Mouse (Mus musculus) cerebellum, postnatal 10 days (tissue): ENCODE data around the gene Pou2f2.

Source experiments
- DNase-seq, 2 experiments: peaks; one replicate each; pipeline ENCODE4 v3.0.0; 2021; ENCODE audit warnings: mixed read lengths in 2 of 2

Gene Pou2f2

DNA sequence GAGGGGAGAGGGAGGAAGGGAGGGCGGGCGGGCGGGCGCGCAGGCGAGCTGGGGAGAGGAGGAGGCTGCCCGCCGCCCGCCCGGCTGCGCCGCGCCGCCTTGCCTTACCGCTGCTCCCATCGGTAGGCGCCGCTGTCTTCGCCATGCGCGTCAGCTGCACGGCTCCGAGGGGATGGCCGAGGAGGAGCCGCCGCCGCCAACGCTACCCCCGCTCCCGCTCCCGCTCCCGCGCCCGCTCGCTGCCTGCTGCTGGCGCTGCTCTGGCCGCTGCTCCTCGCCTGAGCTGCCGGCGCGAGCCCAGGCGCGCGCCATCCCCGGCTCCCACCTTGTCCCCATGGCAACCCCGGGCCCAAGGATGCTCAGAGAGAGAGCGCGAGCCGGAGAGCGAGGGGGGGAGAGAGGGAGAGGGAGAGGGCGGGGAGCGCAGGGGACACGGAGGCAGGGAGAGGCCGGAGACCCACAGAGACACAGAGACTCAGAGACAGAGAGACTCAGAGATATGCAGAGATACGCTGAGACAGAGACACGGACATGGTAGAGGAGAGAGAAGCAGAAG lies at the start of gene Pou2f2:
TSS of gene Pou2f2 (minus strand) at position 121 of the 556 bp plus-strand sequence.
- peak; percentile 92 to 95 for DNase-seq

DNA sequence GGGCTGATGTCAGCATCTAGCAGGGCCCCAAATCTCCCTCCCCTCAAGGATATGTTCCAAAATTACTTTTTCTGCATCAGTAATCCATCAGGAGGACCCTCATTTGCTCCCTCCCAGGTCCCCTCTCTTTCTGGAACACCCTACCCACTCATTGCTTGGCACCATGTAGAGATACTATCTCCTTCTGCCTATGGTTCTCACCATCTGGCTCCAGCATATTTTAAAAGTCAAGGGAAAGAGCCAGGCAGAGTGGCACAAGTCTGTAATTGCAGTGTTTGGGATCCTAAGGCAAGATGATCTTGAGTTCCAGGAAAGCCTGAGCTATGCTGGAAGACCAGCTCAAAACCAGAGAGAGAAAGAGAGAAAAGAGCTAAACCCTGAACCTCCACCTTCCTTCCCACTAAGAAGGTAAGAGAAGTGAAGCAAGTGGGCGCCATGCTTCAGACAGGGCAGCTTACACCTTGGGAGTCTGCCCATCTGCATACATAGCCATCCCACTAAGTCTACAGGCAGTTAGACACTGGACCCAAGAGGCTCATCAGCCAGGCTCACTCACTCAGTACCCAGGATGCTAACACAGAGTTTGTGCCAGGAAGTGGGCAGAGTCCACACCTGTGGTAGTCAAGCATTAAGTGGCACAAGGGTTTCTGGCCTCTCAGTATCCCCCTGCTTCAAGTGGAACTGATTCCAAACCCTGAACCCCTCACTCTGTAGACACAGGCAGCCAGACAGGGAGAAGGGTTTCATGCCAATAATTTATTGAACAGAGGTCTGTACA lies 48.2 kb upstream of the Pou2f2 start:
- DNase-seq, result no peak

DNA sequence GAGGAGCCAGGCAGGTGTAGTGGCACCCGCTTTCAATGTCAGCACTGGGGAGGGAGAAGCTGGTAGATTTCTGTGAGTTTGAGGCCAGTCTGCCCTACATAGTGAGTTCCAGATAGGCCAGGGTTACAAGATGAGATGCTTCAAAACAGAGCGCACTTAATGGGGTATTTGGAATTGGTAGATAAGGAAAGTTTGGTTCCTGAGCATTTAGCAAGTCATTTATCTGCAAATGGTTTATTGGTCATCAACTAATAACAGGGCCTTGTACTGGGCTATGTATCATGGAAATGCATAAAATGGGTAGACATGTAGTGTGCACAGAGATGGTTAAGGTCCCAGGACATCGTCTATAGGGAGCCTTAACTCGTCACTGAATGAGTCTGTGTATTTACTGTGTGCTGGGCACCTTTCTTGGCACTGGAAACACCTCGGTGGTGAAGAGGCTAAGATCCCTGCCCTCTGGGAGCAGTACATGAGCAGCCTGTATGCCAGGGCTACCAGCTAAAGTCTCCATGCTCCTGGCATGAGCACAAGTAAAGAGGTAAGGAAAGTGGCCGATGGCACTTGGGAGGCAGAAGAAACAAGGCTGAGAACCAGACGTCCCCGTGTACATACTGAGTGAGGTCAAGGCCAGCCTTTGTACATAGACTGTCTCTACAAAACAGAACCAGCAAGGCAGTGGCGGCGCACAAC lies 42.9 kb upstream of the Pou2f2 start:
- DNase-seq, result no peak

DNA sequence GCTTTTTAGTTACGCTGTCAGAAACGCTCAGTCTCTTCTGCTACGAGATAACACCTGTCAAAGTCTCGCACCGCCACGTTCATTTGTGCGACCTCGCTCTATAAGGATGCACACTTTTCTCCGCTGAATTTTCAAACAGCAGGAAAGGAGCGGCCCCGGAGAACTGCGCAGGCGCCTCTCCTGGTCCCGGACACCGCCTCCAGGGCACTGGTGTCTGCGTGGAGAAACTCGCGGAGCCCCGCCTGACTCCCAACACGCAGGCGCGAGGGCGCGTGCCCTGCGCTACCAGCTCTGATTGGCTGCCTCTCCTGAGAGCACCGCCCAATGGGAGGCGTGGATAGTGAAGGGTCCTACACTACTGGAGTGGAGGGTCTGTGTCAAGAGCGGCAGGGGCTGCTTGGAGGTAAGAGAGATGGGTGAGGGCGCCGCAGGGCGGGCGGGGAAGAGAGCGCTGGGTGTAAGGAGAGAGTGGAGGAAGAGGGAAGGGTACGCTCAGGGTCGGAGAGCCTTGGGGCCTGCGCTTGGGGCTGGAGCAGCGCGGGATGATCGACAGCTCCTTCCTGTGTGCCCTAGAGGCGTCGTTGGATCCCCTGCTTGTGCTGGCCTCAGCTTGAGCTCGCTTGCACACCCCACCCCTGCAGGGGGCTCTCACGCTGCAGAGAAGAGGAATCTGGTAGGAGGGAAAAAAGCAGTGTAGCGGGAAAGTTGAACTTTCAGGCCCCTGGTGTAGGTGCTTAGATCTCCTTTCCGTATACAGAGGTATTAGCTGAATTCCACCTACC lies 41.8 kb upstream of the Pou2f2 start, which contains the start of gene Zfp526:
TSS of gene Zfp526 (plus strand) at position 324 of the 782 bp plus-strand sequence.
- DNase-seq, result peak; percentile 97 to 99

DNA sequence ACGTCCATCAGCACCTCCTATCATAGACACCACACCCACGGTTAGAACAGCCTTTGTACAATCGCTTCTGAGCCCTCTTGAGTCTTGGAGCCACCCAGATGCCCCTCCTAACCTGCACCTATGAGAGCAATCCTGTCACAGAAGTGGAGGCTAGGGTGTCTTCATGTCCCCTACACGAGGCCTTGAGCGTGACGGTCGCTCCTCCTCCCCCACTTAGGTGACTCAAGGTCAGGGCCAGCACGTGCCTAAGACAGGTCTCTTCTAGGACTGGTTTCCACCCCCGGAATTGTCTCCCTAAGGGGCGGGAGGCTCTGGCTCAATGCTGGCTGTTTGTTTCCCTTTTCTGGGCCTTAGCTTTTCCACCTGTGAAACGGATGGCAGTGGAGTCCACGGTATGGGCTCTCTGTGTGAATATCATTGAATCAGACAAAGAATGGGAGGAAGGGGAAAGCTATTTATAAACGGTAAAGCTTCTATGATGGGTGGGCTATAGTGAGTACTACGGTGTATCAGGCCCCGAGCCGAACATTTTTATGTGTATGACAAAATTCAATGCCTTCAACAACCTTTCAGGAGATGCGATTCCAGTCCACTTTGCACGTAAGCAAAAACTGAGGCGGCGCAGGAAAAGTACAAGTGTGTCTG lies 41.1 kb upstream of the Pou2f2 start, which contains the start of gene Dedd2:
TSS of gene Dedd2 (minus strand) at position 159 of the 645 bp plus-strand sequence.
- DNase-seq, result peak; percentile 42 to 47

DNA sequence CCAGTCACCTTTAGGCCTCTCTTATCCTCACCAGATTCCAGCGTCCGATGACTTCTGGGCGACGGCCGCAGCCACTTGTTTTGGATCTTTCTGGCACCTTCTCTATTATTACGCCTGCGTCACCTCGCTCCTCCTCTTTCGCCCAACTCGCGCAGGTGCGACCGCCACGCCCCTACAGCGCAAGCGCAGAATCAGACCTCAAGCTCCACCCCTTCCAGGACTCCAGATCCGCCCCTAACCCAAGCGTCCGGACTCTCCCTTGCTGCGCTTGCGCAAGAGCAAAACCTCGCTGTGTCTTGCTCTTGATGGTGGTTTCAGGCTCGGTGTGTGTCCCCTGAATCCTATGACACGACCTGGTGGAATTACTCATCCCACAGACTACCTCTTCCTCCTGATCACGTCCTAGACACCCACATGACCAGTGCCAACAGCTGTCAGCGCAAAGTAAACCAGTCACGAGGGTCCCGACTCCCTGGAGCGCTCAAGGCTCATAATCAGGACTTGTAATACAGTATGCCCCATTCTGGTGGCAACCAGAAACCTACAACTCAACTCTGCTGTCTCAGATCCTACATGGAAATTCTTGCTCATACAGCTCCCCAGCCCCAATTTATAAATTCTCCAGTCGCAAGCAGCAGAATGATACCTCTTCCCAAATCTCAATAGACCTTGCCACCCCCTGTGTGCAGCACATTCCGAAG lies 40.4 kb upstream of the Pou2f2 start:
- DNase-seq, result peak; percentile 96 to 98

DNA sequence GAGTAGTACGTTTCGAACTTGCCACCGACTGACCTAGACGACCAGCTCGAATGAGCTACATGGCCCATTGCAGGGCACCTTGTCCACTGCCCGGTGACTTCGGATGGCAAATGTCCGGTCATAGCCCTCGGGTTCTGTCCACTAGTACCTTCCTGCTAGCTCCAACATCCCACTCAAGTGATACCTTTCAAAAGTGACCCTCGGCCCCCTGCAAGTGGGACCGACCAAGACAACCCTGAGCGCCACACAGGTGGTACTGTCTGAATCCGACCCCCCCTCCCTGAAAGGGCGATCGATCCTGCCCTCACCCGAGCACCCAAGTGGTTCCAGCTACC lies 39.9 kb upstream of the Pou2f2 start:
- DNase-seq, result no peak

DNA sequence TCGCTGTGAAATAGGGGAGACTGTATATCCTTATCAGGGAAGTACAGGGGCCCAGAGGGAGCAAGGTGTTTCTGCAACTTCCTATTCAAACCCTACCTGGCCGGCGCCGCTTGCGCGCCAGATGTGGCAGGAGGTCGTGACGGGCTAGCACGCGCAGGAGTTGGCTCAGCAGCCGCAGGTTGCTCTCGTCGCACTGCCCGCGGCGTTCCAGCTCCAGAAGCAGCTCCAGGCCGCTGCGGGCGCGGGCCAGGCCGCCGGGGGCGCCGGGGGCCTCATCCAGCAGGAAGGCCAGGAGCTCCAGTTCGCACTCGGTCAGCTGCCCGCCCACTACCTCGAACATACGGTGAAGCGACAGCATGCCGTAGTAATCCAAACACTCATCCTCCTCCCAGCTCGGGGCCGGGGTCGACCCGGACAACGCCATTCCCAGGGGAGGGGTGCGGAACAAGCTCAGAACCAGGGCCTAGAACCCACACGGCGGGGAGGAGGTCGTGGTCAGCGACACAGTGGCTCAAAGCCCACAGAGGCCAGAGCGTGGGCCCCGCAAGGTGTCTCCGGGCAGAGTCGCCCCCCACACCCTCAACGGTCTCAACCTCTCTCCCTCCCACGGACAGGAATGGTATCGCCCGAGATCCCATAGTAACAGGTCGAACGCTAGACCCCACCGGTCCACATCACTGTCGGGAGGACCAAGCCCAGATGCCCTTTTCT lies 39.3 kb upstream of the Pou2f2 start:
- peak; percentile 86 to 88 for DNase-seq

DNA sequence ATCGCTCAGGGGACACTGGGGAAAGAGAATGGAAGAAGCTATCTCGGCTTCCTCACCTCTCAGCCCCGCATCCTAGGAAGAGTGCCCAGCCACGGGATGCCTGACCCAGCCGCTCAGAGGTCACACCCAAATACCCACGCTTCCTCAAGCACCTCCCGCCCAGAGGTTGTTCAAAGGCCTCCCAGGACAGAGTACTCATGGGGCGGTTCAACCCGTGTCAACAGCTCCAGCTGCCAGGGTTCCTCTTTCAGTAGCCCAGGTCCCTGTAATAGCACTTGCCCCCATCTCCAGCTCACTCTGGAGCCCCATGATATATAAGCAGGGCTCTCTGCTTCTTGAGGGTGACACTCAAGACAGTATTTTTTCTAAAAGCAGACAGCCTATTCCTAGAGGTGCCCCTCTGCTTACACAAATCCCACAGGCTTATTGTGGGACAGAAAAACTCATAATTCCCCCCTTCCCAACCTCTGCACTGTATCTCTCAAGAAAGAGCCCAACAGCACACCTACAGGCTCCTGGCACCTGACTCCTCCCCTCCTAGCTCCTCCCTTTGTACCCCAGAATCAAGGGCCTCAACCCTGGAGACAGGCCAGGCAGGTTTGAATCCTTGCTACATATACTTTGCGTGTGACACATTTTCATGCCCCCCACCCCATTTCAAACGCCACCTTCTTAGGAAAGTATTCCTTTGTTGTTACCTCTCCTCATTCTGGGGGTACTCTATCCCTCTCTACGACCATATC lies 38.3 kb upstream of the Pou2f2 start:
- DNase-seq, result no peak

DNA sequence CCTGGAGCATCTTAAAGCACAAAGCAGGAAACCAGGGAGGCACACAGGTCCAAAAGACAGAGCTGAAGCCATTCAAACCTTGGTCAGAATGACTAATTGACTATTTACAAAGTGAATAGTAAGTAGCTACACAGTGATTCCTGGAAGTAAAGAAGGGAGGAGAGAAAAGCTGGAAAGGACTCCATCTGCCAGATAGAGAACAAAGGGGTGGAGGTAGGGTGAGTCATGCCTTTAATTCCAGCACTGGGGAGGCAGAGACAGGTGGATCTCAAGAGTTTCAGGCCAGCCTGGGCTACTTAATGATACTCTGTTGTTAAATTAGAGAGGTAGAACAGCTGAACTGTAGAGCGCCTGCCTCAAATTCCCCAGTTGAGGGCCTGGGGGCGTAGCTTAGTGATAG lies 34.6 kb upstream of the Pou2f2 start:
- DNase-seq, result no peak

DNA sequence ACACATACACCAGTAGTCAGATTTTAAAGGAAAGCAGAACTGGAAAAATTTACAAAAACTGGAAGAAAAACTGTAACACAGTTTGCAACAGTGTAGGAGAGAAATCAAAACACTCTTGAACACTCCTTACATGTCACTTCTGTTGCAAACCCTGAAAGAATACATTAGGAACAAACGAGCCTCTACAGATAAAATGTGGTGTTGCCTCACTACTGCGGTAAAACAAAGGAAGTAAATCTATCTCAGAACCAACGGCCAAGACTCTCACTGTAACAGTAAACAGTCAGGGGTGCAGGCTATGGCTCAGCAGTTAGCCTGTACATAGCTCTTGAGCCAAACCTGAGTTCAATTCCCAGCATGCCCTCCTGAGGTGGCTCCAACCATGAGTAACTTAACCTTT lies 33.6 kb upstream of the Pou2f2 start:
- no peak for DNase-seq

DNA sequence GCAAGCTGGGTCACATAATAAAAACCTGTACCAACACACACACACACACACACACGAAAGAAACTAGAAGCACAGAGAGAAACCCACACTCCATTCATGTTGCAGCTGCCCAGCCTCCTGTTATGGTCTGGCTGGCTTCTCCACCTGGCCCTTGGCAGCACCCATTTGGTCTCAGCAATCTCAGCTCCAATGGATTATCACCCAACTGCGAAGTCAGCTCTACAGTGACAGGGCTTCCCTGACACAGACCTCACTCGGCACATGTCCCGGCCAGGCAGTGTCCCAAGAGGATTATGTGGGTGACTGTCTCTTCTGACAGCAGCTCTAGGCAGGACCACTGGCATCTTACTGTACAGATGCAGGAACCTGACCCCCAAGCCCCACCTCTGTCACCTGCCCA lies 31.0 kb upstream of the Pou2f2 start:
- no peak for DNase-seq

DNA sequence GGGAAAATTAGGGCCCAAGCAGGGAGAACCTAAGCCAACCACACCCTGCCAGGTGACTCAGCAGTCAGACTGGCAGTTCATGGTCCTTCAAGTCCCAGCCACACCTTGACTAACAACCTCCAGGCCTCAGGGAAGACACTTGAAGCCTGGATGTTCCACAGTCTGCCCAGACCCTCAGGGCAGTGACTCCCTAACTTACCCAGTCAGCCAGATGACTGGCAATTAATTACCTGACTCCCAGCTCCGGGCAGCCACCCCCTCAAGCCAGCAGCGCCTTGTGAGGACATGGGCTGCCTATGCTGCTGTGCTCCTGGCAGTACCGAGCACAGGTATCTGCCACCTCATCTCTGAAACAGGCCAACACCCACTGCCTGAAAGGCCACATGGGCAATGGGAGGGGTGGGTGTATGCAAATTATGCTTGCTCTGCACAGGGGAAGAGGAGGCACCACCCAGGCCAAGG lies 29.7 kb upstream of the Pou2f2 start:
- no peak for DNase-seq

DNA sequence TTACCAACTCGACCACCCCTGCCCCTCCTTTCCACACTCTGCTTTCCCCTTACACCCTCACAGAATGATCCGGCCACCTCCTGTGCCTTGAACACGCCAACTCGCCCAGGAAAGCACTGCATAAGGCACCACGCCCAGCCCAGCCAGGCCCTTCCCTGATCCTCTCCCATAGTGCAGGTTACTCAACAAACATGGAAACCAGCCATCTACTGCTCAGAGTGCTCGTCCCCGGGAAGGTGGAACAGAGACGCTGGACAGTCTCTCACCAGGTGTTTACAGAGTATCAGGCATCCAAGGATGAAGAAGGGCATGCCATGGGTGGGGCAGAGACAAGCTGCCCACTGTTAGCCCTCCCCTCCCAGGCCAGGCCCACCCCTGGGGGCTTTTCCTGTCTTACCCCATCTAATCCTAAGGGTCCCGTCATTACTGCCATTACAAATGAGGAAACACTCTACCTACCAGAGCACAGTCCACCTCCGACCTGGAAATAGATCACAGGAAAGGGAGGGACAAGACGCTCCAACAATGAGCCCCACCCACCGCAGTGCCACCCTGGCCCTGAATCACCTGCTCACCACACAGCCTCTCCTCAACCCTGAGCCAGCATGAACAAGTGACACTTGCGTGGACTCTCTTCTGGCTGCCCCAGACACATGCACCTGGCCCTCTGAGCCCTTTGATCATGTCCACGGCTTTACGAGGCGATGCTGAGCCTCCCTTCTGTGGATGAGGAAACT lies 26.7 kb upstream of the Pou2f2 start:
- DNase-seq, result peak; percentile 71 to 75

DNA sequence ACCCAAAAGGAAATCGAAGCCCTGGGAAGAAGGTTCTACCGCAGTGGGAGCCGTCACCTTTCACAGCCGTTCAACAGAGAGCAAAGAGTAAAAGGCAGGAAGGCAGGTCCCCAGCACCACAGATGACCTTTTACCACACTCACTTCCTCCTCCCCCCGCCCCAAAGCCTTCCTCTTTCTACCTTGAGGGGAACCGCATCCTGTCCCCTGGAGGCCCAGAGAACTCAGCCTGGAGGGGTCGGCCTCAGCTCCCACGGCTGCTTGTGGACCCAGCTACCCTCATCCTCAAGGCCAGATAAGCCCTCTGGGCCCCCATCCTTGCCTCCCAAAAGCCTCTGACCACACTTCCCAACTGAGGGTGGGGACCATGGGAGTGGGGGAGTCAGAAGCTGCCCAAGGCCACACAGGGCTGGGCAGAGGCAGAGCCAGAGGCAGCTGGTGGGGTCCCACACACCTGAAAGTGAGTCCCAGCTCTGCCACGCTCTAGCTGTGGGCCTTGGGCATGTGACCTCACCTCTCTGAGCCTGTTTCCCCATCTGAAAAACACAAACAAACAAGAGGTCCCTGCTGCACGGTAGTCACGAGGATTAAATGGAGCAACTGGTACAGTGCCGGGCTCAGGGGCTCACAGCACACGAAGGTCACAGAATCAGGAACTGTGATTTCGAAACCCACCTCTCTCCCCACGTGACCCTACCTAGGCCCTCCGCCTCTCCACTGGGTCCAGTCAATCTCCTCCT lies 26.0 kb upstream of the Pou2f2 start:
- DNase-seq, result no peak

DNA sequence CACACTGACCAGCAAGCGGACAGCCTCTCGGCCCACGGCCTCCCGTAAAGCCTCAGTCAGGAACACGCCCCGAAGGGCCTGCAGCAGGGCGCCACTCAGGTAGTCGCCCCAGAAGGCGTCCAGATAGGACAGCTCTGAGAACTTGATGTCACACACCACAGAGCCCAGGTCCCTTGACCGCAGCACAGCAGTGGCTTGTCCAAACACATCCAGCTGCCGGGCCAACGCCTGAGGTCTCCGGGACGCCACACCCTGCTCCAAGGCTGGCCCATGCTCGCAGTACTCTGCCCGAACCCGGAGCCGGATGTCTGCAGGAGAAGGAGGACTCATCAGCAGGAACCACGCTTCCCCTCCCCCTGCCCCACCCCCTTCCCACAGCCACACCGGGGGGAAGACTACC lies 24.1 kb upstream of the Pou2f2 start:
- DNase-seq, result no peak

DNA sequence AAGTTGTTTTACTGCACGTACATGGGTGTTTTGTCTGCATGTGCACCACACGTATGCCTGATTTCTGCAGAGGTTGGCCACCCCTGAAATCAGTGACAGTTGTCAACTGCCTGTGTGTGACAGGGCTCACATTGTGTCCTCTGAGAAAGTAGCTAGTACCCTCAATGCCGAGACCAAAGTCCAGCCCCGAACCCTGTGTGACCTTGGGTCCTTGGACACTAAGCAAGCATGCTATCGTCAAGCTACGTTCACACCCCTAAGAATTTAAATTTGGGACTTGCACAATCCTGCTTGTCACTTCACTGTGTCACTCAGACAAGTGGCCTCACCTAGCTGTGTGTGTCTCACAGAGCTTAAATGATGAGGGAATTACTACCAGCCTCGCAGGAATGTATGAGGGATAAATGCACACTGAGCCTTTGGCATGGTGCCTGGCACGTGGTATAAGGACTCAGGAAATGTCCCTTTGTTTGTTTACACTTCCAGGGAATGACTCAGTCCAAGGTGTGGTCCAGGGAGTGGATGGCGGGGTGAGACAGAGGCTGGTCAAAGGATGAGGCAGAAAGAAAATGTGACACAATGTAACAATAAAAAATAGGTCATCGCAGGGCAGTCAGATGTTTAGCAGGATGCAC lies 18.0 kb upstream of the Pou2f2 start:
- no peak for DNase-seq

DNA sequence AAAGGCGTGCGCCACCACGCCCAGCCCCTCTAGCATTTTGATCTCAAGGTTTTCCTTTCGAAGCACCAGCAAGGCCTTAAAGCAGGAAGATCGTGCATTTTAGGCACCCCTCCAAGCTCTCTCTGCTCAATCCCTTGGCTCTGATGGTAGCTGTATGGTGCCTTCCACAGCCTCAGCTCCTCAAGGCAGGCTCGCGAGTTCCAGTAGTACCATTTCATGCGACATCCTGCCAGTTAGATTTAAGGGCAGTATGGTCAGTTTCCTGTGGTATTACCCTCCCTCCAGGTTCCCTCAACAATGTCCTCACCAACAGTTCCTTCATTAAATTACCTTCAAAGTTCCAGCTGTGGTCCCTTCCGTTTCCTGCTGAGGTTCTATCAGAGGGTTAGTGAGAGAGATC lies 16.6 kb upstream of the Pou2f2 start:
- DNase-seq, result no peak

DNA sequence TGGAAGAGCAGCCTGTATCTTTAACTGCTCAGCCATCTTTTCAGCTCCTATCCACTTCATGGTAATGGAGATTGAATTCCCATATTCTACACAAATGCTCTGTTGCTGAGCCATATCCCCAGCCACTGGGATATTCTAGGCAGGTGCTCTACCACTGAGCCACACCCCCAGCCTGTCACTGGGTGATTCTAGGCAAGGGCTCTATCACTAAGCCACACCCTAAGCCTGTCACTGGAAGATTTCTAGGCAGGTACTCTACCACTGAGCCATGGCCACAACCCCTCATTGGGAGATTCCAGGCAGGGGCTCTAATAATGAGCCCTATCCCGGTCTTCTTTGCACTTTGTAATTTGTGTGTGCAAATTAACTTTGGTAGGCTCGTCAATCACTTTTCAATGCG lies 15.6 kb upstream of the Pou2f2 start:
- DNase-seq, result no peak
